Mouse (Mus musculus): ENCODE data around the gene Hoxb4. TPM values are rescaled to one million over a fixed set of nuclear protein-coding genes. Genes with fewer than 3 reads are reported as not detected.

Hoxb4 gene
- polyA plus RNA-seq (2012; ENCODE audit: insufficient read depth, insufficient read length, low replicate concordance, missing spikeins), result not detected in 2 replicates

GRCm38 (mm10) chr11:96317608-96318367 is at the start of gene Hoxb4:
Hoxb4 (plus strand) TSS chr11:96318267.
- 4% methylated on average over 28 of the region's 28 CpGs for WGBS
- Histone ChIP-seq H3K27ac (ENCODE audit: insufficient read depth, low read depth, low read length) (no peak within 1 kb of the TSS), H3K4me1 (ENCODE audit: control insufficient read depth, insufficient read depth, low read length) (no peaks in the 10 kb centered on the region), H3K4me3 (ENCODE audit: insufficient read depth, low read depth, low read length) (no peak within 1 kb of the TSS)
- TF ChIP-seq CTCF (IDR thresholded peaks at IDR 0.05; ENCODE audit: insufficient read depth, low read depth, low read length) (no peak), POLR2A (IDR thresholded peaks at IDR 0.05; ENCODE audit: insufficient read depth, low read depth, low read length) (no peak)

GRCm38 (mm10) chr11:96269869-96270268 is 48.2 kb upstream of the Hoxb4 start:
- no peak overlapping the region for H3K4me3 ChIP-seq (ENCODE audit: insufficient read depth, low read depth, low read length)
- peaks cover 5% of the 10 kb centered on the region for H3K4me1 ChIP-seq (ENCODE audit: control insufficient read depth, insufficient read depth, low read length)
- H3K27ac ChIP-seq (ENCODE audit: insufficient read depth, low read depth, low read length), result no peak overlapping the region
- TF ChIP-seq POLR2A (IDR thresholded peaks at IDR 0.05; ENCODE audit: insufficient read depth, low read depth, low read length) (no peak), CTCF (IDR thresholded peaks at IDR 0.05; ENCODE audit: insufficient read depth, low read depth, low read length) (no peak)
- WGBS, result 3% methylated on average over 19 of the region's 19 CpGs

- TF ChIP-seq POLR2A (IDR thresholded peaks at IDR 0.05; ENCODE audit: insufficient read depth, low read depth, low read length) (no peak), CTCF (IDR thresholded peaks at IDR 0.05; ENCODE audit: insufficient read depth, low read depth, low read length) (no peak)
- Histone ChIP-seq H3K4me3 (ENCODE audit: insufficient read depth, low read depth, low read length) (no peak within 1 kb of the TSS), H3K4me1 (ENCODE audit: control insufficient read depth, insufficient read depth, low read length) (peaks cover 5% of the 10 kb centered on the region), H3K27ac (ENCODE audit: insufficient read depth, low read depth, low read length) (no peak within 1 kb of the TSS)
- under 1% methylated on average over 40 of the region's 40 CpGs for WGBS
Measured at GRCm38 (mm10) chr11:96270996-96271540, 47.0 kb upstream of the Hoxb4 start, which contains the start of gene Hoxb9. Hoxb9 (plus strand) TSS chr11:96271457.

- TF ChIP-seq CTCF (IDR thresholded peaks at IDR 0.05; ENCODE audit: insufficient read depth, low read depth, low read length) (no peak), POLR2A (IDR thresholded peaks at IDR 0.05; ENCODE audit: insufficient read depth, low read depth, low read length) (no peak)
- Histone ChIP-seq H3K4me1 (ENCODE audit: control insufficient read depth, insufficient read depth, low read length) (peaks cover 5% of the 10 kb centered on the region), H3K27ac (ENCODE audit: insufficient read depth, low read depth, low read length) (no peak overlapping the region), H3K4me3 (ENCODE audit: insufficient read depth, low read depth, low read length) (no peak overlapping the region)
- WGBS, result under 1% methylated on average over 52 of the region's 52 CpGs
Measured at GRCm38 (mm10) chr11:96271541-96272011, 46.5 kb upstream of the Hoxb4 start.

GRCm38 (mm10) chr11:96272024-96272921 is 45.8 kb upstream of the Hoxb4 start:
- WGBS, result 1% methylated on average over 58 of the region's 58 CpGs
- Histone ChIP-seq H3K4me1 (ENCODE audit: control insufficient read depth, insufficient read depth, low read length) (peaks cover 5% of the 10 kb centered on the region), H3K27ac (ENCODE audit: insufficient read depth, low read depth, low read length) (no peak overlapping the region), H3K4me3 (ENCODE audit: insufficient read depth, low read depth, low read length) (no peak overlapping the region)
- no peak for TF ChIP-seq POLR2A (IDR thresholded peaks at IDR 0.05; ENCODE audit: insufficient read depth, low read depth, low read length)
- no peak for TF ChIP-seq CTCF (IDR thresholded peaks at IDR 0.05; ENCODE audit: insufficient read depth, low read depth, low read length)

- TF ChIP-seq CTCF (IDR thresholded peaks at IDR 0.05; ENCODE audit: insufficient read depth, low read depth, low read length) (no peak), POLR2A (IDR thresholded peaks at IDR 0.05; ENCODE audit: insufficient read depth, low read depth, low read length) (no peak)
- no peak overlapping the region for H3K27ac ChIP-seq (ENCODE audit: insufficient read depth, low read depth, low read length)
- peaks cover 5% of the 10 kb centered on the region for H3K4me1 ChIP-seq (ENCODE audit: control insufficient read depth, insufficient read depth, low read length)
- no peak overlapping the region for H3K4me3 ChIP-seq (ENCODE audit: insufficient read depth, low read depth, low read length)
- 5% methylated on average over 10 of the region's 10 CpGs for WGBS
Measured at GRCm38 (mm10) chr11:96274428-96274827, 43.6 kb upstream of the Hoxb4 start.

- H3K4me3 ChIP-seq (ENCODE audit: insufficient read depth, low read depth, low read length), result no peak overlapping the region
- H3K4me1 ChIP-seq (ENCODE audit: control insufficient read depth, insufficient read depth, low read length), result peaks cover 5% of the 10 kb centered on the region
- no peak for TF ChIP-seq CTCF (IDR thresholded peaks at IDR 0.05; ENCODE audit: insufficient read depth, low read depth, low read length)
- TF ChIP-seq POLR2A (IDR thresholded peaks at IDR 0.05; ENCODE audit: insufficient read depth, low read depth, low read length), result no peak
- 8% methylated on average over 4 of the region's 4 CpGs for WGBS
- no peak overlapping the region for H3K27ac ChIP-seq (ENCODE audit: insufficient read depth, low read depth, low read length)
Measured at GRCm38 (mm10) chr11:96275896-96276295, 42.2 kb upstream of the Hoxb4 start.

- 3% methylated on average over 35 of the region's 35 CpGs for WGBS
- TF ChIP-seq POLR2A (IDR thresholded peaks at IDR 0.05; ENCODE audit: insufficient read depth, low read depth, low read length) (no peak), CTCF (IDR thresholded peaks at IDR 0.05; ENCODE audit: insufficient read depth, low read depth, low read length) (no peak)
- Histone ChIP-seq H3K4me3 (ENCODE audit: insufficient read depth, low read depth, low read length) (no peak overlapping the region), H3K27ac (ENCODE audit: insufficient read depth, low read depth, low read length) (no peak overlapping the region), H3K4me1 (ENCODE audit: control insufficient read depth, insufficient read depth, low read length) (peaks cover 2% of the 10 kb centered on the region; the same call in 1 of the 2 replicates)
Measured at GRCm38 (mm10) chr11:96277151-96278044, 40.7 kb upstream of the Hoxb4 start.

All from olfactory bulb, adult 2 months (tissue).